Mouse (Mus musculus): ENCODE data around the gene Adgrf3.
"Not testable (repeated sequence)": the region's sequence is repeated elsewhere in the genome, so short reads cannot be mapped to it uniquely, and the experiment has no call there.

The Adgrf3 gene

GRCm38 (mm10) chr5:30205493-30205892 lies at the start of gene Adgrf3:
Adgrf3 (minus strand) TSS chr5:30205722.
- DNase-seq (ENCODE audit: extremely low read depth, low read depth, low spot score) = no peak

GRCm38 (mm10) chr5:30247666-30248065 lies 42.1 kb upstream of the Adgrf3 start:
- DNase-seq (ENCODE audit: extremely low read depth, low read depth, low spot score) = no peak

GRCm38 (mm10) chr5:30245861-30246416 lies 40.4 kb upstream of the Adgrf3 start:
- no peak for DNase-seq (ENCODE audit: extremely low read depth, low read depth, low spot score)

- DNase-seq (ENCODE audit: extremely low read depth, low read depth, low spot score) = no peak
Measured at GRCm38 (mm10) chr5:30243741-30244140, 38.2 kb upstream of the Adgrf3 start.

- DNase-seq (ENCODE audit: extremely low read depth, low read depth, low spot score) = no peak
Measured at GRCm38 (mm10) chr5:30242410-30242809, 36.9 kb upstream of the Adgrf3 start.

- no peak for DNase-seq (ENCODE audit: extremely low read depth, low read depth, low spot score)
Measured at GRCm38 (mm10) chr5:30240552-30240951, 35.0 kb upstream of the Adgrf3 start.

- no peak for DNase-seq (ENCODE audit: extremely low read depth, low read depth, low spot score)
Measured at GRCm38 (mm10) chr5:30238533-30238932, 33.0 kb upstream of the Adgrf3 start.

- no peak for DNase-seq (ENCODE audit: extremely low read depth, low read depth, low spot score)
Measured at GRCm38 (mm10) chr5:30235641-30236126, 30.2 kb upstream of the Adgrf3 start.

GRCm38 (mm10) chr5:30233979-30234378 lies 28.5 kb upstream of the Adgrf3 start:
- no peak for DNase-seq (ENCODE audit: extremely low read depth, low read depth, low spot score)

GRCm38 (mm10) chr5:30233042-30233441 lies 27.5 kb upstream of the Adgrf3 start:
- no peak for DNase-seq (ENCODE audit: extremely low read depth, low read depth, low spot score)

- DNase-seq (ENCODE audit: extremely low read depth, low read depth, low spot score) = peak; percentile 90
Measured at GRCm38 (mm10) chr5:30232271-30232971, 26.9 kb upstream of the Adgrf3 start, which contains the start of gene Selenoi. Selenoi (plus strand) TSS chr5:30232581.

- no peak for DNase-seq (ENCODE audit: extremely low read depth, low read depth, low spot score)
Measured at GRCm38 (mm10) chr5:30231891-30232270, 26.4 kb upstream of the Adgrf3 start.

- no peak for DNase-seq (ENCODE audit: extremely low read depth, low read depth, low spot score)
Measured at GRCm38 (mm10) chr5:30230901-30231300, 25.4 kb upstream of the Adgrf3 start.

GRCm38 (mm10) chr5:30222681-30223080 lies 17.2 kb upstream of the Adgrf3 start:
- no peak for DNase-seq (ENCODE audit: extremely low read depth, low read depth, low spot score)

GRCm38 (mm10) chr5:30220666-30221065 lies 15.1 kb upstream of the Adgrf3 start:
- DNase-seq (ENCODE audit: extremely low read depth, low read depth, low spot score) = no peak

GRCm38 (mm10) chr5:30219715-30220114 lies 14.2 kb upstream of the Adgrf3 start:
- DNase-seq (ENCODE audit: extremely low read depth, low read depth, low spot score) = peak; percentile 96

GRCm38 (mm10) chr5:30215970-30216369 lies 10.4 kb upstream of the Adgrf3 start:
- DNase-seq (ENCODE audit: extremely low read depth, low read depth, low spot score) = no peak

GRCm38 (mm10) chr5:30214889-30215288 lies 9.4 kb upstream of the Adgrf3 start:
- DNase-seq (ENCODE audit: extremely low read depth, low read depth, low spot score) = no peak

GRCm38 (mm10) chr5:30210758-30211157 lies 5.2 kb upstream of the Adgrf3 start:
- not testable (repeated sequence) for DNase-seq (ENCODE audit: extremely low read depth, low read depth, low spot score)

GRCm38 (mm10) chr5:30207276-30207675 lies 1.8 kb upstream of the Adgrf3 start:
- DNase-seq (ENCODE audit: extremely low read depth, low read depth, low spot score) = no peak

- DNase-seq (ENCODE audit: extremely low read depth, low read depth, low spot score) = no peak
Measured at GRCm38 (mm10) chr5:30205034-30205433, 488 bp downstream of the Adgrf3 start.

- no peak for DNase-seq (ENCODE audit: extremely low read depth, low read depth, low spot score)
Measured at GRCm38 (mm10) chr5:30204441-30204840, 1.1 kb downstream of the Adgrf3 start.

Data from fat pad, adult 2 months (tissue).